Mouse (Mus musculus) ES-E14 (cell line): Measurements from ENCODE around the gene Mn1.

ENCODE experiments used
- HCFC1 ChIP-seq: IDR thresholded peaks from 2 replicates; pipeline ENCODE4 v1.6.1; 2012; ENCODE audit warnings: low read length, inconsistent platforms, borderline replicate concordance; ENCODE audit not compliant: insufficient read depth
- MAFK ChIP-seq: IDR thresholded peaks from 2 replicates; pipeline ENCODE4 v1.6.1; 2014; ENCODE audit warnings: mild to moderate bottlenecking, low read depth, low read length, inconsistent platforms; ENCODE audit not compliant: insufficient read depth

GRCm38 (mm10) chr5:111449700-111450099, 32.5 kb downstream of the Mn1 start:
- TF ChIP-seq HCFC1 (no peak), MAFK (no peak)
